Mouse (Mus musculus) c-Kit-positive CD71-negative TER-119-negative erythroid progenitor cells, embryonic 14.5 days (primary cell): ENCODE results near the gene Abcb11.
"Not testable (repeated sequence)": the region's sequence is repeated elsewhere in the genome, so short reads cannot be mapped to it uniquely, and the experiment has no call there.

Source experiments
- DNase-seq: peaks from one replicate; pipeline ENCODE4 v3.0.0-alpha.2; 2013; ENCODE audit warnings: low read depth

Abcb11 gene

DNA sequence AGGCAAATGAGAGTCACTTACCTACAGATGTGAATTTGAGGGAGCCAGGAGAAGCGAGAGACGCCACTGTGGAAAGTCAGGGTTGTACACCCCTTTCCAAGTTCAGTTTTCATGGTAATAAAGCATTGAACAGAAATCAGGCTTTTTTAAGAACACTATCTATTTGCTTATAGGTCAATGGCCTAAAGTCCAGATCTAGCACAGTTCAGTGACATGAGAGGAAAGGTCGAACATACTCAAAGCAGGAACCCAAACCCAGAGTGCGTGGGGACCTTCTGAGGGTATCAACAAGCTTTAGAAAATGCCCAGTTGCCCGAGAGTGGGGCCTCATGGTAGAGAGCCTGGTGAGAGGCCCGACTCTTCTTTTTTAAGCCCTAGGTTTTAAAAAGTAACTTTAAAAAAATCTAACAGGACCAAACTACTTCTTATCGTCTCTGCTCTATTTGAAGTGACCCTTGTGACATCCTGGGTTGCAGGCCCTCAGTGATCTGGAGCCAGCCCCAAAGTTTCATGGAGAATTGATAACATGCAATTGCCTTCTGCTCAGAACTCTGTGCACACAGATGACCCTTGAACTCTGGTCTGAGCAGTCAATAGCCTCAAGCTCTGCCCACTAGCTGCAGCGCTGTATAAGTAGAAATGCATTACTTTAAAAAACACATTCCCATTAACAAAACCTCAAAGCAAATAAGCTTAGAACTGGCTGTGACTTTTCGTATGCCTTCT, at the start of gene Abcb11:
Abcb11 (minus strand) TSS at position 121 of the 726 bp plus-strand sequence.
- no peak for DNase-seq

DNA sequence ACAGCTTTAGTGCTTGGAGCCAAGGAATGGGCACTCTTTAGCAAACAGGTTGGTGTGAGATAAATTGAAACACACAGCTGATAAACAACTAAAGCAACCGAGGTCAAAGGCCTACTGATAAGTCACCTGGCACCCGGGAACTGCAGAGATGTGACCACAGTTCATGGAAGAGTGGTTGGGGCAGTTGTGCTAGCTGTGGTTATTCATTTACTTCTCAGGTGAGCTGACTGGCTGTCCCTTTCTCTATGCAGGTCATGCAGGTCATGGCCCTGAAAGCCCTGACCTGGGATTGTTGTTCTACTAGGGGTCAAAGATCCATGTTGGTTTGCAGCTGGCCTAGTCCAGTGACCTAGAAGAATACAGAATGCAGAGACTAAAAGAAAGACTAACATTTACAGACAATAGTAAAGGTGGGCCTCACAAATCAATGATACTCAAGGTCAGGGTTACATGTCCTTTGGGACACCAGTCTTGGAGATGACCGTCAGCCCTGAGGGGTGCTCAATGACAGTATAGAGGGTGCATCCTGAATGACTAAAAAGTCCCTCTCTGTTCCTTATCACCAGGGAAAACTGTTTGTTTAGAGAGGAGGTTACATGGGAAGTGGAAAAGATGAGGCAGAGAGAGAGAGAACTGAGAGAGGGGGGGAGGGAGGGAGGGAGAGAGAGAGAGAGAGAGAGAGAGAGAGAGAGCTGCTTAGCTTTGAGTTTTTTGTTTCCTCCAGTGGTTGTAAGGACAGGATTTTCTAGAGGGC, 43.9 kb upstream of the Abcb11 start:
- no peak for DNase-seq

DNA sequence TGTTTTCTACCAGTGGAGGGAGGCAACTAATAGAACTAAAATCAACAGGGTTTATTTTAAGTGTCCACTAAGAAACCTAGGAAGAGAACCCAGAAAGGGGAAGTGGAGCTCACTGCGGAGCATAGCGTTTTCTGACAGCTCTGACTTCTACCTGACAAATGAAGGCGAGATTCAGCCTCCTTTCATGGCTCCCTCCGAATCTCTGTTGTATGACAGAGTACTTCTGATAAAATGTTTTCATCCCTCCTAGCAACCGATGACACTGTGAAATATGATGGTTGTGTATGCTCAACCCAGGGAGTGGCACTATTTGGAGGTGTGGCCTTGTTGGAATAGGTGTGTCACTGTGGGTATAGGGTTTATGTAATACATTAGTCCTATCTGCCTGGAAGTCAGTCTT, 40.4 kb upstream of the Abcb11 start:
- no peak for DNase-seq

DNA sequence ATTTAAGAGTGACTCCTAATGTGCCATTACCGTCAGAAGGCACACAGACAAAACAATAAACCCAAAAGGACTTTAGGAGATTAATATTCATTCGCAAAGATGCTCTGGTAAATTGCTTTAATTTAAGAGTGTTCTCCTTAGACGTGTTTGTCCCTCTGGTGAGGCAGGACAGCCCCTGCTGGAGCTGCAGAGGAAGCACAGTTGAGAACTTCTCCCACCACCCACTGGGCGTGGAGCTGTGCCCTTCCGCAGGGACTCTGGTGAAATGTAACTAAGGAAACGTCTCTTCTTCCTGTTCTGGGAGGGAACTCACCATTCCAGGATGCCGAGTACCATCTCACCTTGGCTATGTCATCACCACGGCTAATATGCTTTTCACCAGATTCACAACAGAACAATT, 39.3 kb upstream of the Abcb11 start:
- DNase-seq, result no peak

DNA sequence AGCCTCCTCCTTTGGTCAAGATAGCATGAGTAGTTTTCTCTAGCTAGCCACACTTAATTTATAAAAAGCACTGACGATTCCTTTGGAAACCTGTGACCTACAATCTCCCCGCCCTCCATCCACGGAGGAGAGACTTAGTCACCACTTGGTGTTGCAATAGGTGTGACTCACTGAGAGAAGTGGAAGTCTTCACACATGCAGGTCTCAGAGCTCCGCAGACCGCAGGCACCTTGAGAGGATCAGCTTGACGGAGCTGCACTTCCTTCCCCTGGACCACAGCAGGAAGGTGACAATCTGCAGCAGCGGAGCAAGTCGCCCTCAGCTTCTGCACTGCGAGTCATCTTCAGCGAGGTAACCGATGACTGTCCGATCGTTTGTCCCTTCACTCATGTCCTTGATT, 37.9 kb upstream of the Abcb11 start, which contains the start of gene Dhrs9:
Dhrs9 (plus strand) TSS at position 165 of the 400 bp plus-strand sequence.
- peak; percentile 68 for DNase-seq

DNA sequence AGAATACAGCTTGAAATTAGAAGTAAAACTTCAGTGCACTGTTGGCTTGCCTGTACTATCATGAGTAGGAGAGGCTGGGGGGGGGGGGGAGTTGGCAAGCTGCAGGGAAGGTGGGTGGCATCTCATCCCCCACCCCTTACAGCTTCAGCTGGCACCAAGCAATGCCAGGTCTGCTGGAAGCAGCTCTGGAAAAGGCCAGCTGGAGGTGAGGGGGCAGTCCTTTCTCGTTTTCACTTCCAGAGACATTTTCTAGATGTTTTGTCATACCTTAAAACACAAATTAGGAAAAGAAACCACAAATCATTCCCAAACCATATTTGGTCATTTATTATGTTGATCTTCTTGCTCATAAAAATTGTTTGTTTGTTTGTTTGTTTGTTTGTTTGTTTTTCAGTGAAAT, 37.4 kb upstream of the Abcb11 start:
- no peak for DNase-seq

DNA sequence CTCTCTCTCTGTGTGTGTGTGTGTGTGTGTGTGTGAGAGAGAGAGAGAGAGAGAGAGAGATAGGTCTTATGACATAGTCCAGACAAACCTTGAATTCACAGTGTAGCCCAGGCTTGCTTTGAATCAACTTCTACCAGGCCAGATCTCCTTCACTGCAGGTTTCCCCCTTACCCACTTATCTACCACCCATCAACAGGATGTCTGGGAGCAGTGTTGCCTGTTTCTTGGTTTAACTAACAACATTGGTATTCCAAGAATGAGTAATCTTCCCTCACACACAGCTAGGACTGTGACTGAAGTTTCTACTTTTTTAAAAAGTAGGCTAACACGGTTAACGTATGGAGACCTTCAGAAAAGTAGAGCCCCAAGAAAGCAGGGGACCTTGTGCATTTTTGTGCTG, 34.4 kb upstream of the Abcb11 start:
- DNase-seq, result no peak

DNA sequence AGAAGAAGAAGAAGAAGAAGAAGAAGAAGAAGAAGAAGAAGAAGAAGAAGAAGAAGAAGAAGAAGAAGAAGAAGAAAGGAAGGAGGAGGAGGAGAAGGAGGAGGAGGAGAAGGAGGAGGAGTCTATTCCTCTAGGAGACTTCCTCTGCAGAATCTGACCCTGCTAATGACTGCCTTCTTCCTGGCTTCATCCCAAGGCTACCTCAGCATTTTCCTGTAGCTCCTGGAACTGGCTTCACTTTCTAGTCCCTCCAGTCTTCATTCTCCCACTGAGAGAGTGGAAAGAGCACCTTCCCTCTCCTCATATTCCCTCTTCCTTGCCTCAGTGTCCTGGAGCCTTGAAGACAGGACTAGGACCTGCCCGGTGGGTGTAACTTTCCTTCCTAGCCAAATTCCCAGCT, 22.9 kb upstream of the Abcb11 start:
- no peak for DNase-seq

DNA sequence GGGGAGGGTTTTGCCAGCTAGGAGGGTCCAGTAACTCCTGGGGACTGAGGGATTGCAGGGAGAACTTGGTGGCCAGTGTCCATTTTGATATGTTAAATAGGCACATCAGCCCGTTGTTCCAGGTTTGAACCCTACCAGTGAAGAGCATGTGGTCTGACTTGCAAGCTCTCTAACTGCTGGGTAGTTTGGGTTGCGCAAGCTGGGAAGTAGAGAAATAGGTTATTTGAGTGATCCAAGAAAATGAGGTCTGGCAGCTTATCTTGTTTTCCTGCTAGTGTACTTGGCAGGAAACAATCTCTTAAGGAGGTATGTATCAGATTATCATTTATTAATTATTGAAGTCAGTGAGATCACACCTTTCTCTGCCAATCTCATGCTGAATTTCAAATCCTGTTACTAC, 22.4 kb upstream of the Abcb11 start:
- DNase-seq, result no peak

DNA sequence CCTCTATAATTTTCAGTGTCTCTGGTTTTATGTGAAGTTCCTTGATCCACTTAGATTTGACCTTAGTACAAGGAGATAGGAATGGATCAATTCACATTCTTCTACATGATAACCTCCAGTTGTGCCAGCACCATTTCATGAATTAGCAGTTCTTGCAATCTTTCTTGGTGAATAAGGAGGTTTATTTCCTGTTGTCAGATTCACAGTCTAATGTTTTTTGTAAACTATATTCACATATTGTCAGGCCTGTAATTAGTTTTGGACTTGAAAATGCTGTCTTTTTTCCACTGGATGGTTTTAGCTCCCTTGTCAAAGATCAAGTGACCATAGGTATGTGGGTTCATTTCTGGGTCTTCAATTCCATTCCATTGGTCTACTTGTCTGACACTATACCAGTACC, 13.0 kb upstream of the Abcb11 start:
- DNase-seq, result not testable (repeated sequence)

DNA sequence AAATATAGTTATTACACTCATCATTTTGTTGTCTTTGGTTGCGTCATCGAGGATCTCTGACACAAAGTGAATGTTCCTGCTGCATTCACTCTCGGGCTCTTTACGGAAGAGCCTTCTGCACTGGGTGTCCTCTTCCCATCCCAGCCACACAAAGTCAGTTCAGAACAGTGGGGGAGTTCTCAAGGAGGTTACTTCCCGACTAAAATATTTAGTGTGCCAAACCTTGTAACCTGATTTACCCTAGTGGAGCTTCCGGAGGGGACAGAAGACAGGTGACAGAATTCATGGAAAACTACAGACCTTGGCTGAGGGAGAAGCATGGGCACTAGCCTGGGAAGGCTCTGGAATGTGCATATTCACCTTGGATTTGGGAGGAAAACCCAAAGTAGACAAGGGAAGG, 910 bp downstream of the Abcb11 start:
- DNase-seq, result no peak

DNA sequence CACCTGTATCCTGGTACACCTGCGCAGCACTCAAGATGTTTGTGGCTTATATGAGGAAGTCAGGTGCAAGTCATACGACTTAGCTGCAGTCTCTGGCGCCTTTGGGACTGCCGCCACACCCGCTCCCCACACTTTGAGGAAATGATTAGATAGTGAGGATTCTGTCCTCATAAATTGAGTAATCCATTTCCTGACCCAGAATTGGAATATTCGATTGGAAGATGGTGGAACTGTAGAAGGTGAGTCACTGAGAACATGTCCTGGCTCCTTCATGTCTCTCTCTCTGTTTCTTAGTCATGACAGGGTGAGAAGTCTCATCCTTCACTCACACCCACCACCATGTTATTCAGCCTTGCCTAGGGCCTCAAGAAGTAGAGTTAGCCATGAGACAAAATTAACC, 10.9 kb downstream of the Abcb11 start:
- not testable (repeated sequence) for DNase-seq

DNA sequence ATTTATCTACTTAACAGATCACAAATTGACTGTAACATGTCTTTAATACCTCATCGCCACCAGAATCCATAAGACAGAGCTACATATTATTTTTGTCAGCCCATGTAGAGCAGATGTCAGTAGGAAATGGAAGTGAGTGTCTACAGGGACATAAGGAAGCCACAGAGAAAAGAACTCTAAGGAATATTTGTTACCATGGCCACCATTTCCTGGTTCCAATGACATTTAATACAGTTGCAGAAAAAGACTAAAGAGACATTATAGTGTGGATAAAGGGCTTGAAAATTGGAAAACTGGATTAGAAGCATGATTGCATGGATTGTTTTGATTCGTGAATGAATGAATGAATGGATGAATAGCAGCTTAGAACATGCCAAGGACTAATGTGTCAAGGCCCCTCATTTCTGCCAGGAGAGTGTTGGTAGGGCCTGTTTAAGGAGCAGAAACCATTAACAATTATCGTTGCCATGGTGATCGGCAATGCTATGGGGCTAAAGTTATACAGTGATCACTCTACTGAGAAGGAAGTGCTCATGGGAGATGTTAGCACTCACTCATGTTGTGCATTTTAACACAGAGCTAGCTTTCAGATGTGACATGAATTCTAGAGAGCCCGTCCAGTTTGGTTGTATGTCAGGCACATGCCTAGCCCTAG, 13.8 kb downstream of the Abcb11 start:
- DNase-seq, result no peak

DNA sequence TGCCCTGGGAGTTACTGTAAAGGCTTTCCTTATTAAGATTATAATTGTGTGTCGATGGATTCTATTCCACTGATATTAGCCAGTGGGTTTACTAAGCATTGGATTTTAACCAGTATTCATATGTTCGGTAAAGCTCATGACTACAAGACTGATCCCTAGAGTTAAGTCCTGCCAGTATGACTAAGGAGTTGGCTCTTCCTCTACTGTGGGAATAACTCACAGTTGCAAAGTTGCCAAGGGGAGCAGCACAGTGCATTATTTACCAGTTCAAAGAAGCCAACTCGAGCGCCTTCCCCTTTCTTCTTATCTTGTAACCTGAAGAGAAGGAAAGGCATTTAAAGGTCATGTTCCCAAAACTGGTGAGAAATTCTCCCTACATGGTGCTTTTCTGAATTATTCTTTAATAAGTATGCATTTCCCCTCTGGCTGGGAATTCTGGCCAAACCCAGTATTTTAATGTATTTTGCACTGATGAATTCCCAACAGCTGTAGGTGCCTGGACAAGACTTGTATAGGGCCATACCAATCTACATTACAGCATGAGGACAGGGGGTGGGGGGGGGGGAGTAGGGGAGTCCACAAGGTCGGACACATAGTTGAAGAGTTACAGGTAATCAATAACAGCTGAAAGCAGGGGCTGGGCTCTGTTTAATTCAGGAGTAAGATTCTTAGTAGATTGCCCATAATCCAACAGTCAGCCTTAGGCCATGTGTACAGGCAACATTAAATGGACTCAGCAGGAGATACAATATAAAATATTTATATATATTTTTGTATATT, 17.3 kb downstream of the Abcb11 start:
- no peak for DNase-seq

DNA sequence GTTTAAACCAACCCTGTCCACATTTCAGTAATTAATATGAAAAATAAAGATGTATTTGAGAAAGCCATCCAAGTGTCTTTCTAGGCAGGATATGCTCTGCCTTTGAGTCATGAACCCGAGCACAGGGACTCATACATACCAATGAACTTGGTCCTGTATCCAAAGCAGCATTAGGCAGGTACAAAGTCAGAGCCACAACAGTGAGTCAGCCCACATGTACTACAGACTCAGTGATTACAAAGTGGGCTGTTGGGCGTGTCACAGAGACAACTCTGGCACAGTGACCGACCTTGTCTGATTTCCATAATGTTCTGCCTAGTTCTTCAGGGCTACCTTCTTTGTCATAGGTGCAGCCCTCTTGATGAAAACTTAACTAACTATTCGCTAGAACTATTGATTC, 19.4 kb downstream of the Abcb11 start:
- no peak for DNase-seq

DNA sequence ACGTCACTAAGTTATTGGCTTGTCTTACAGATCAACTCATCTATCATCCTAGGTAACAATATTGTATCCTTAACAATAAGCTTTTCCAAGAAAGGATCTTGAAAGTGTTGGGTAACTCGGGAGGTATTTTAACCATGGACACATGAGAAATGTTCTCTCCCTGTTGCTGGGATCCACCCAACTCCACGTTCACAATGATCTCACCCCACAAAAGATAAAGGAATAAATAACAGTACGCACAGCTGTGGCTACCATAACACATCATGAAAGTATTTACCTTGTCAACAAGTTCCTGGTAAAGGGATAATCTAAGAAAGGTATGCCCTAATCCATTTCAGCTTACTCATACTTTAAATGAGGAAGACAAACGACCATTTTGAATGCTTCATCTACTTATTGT, 21.0 kb downstream of the Abcb11 start:
- no peak for DNase-seq

DNA sequence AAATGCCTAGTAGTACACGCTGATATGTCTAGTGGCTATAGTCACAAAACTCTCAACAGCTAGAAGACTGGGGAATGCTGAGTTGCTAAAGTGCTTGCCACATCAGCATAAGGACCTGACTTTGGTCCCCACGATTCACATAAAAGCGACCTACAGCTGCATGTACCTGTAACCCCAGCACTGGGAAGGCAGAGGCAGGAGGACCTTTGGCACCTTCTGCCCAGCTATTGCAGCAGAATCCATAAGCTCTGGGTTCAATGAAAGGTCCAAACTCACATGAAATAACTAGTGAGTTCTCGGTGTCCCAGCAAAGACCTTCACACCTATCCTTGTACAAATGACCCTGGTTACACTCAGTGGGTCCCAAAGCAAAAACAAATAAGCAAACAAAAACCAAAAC, 31.1 kb downstream of the Abcb11 start:
- DNase-seq, result no peak

DNA sequence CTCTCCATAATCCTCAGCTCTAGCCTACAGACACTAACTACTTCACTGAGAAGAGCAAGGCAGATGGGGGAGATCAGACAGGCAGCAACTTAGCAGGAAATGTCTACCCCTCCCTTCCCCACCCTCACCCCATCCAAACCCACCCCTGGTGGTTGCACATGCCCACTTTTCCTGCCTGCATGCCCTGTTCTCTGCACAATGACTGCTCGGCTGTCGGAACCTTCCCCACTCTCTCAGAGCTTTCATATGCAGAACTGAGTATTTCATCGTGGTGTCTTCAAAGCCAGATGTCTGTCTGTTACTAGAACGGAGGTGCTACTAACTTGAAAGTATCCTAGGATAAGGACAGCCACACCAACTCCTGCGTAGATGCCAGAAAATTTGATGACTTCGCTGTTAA, 34.3 kb downstream of the Abcb11 start:
- DNase-seq, result no peak

DNA sequence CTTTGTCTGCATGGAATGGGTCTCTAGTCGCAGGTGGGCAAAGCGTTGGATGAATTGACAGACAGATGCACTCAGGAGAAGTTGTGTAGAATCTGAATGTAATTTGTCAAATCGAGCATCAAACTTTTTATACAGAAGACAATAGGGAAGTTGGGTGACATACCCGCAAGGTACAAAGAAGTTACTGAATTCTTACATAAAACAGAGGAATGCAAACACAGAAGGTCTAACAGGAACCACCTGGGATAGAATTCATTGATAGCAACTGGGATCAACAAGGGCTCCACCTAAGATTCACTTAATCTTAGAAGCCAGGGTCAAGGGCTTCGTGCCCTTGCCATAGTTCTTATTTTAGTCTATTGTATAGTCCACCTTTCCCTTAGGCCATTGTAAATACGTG, 41.8 kb downstream of the Abcb11 start:
- DNase-seq, result not testable (repeated sequence)

DNA sequence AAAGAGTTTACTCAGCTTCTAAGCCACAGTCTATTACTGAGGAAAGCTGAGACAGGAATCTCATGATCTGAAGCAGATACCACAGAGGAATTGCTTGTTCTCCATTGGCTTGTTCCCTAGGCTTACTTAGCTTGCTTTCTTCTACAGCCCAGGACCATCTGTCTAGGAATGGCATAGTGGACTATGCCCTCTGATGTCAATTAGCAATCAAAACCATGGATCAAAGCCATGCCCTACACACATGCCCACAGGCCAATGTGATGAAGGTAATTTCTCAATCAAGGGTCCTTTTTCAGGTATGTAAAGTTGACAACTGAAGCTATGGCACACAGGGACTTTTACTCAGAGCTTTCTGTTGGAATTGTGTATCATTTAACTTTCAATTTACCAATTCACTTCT, 47.9 kb downstream of the Abcb11 start:
- DNase-seq, result no peak

DNA sequence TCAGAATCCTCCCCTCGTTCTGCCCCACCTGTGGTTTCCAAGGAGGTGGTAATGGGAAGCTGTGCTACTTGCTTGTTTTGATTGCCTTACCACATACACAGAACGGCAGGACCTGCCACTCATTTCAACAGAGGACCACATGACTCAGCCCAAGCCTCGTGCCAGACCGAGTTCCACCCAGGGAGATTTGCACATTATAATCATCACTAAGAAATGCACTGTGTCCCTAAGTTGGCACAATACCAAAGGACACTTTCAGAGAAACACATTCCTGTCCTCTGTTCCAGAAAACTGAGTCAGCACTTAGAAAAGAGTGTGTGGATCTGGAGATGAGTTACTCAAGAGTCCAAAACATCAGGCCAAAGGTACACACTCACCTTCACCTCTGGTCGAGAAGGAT, 53.4 kb downstream of the Abcb11 start:
- DNase-seq, result no peak

DNA sequence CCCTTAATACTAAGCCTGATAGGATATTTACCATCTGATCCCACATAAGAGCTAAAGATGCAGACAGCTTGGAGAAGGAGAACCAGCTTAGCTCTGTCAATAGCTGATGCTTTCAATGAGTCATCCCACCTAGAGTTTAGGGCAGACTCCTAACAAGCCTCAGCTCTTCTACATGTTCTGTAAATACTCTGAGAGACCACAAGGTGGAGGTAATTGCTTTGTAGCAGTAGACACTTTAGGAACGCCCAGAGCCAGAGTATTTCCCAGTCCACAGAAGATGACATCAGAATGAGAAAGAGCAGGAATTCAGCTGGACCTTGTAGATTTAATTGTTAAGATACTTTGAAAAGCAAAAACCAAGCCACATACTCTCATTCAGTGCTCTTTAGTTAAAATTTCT, 66.5 kb downstream of the Abcb11 start:
- no peak for DNase-seq
